In the genomic region with DNA sequence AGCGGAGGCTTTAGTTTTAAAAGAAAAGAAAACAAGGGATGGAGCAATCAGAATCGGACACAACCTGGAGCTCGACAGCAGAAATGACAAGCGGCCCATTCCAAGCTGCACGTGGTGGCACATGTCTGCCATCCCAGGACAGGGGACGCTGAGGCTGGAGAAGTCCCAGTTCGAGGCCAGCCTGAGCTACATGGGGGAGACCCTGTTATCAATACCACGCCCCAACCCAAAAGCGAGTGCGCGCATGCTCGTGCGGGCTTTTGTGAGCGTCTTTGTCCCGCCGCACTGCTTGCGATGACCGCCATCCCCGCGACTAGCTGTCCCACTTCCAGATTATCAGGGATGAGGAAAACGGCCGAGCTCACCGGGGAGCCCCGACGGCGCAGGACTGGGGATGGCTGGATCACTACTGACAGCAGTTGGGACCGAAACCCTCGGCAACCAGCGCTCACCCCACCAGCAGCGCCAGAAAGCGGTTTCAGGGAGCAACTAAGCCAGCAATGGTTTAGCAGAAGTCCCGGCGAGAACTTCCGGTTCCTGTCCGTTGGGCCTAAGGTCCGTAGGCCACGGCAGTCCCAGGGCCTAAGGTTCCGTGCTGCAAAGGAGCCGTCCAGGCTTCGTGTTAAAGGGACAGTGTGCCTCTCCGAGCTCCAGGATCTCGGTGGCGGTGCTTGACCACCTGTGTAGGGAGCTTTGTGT, we compare ENCODE assay signal across 8 mouse cellular contexts. TPM values are rescaled to one million over a fixed set of nuclear protein-coding genes. Genes with fewer than 3 reads are reported as not detected.
A peak's percentile ranks its signal among the peaks of the same experiment; 100 is the strongest.
DNase-seq lines count a peak whose midpoint lies in the region; ATAC-seq and TF ChIP-seq lines count a peak whose summit lies in the region.

Gene Gm26938, minus strand, starts transcription at position 51 of the 699 bp plus-strand sequence.
Gene Psmg3, minus strand, starts transcription at position 529 of the 699 bp plus-strand sequence.

- no peaks in the 10 kb centered on the region for H3K27me3 ChIP-seq in embryonic facial prominence, embryonic 15.5 days
- no peaks in the 10 kb centered on the region for H3K27me3 ChIP-seq in limb, embryonic 14.5 days (ENCODE audit: control insufficient read depth, insufficient read depth, low read length)
- no peaks in the 10 kb centered on the region for H3K27me3 ChIP-seq in midbrain, embryonic 16.5 days (ENCODE audit: control insufficient read depth, insufficient read depth, low read depth, low read length)
- no peaks in the 10 kb centered on the region for H3K27me3 ChIP-seq in spleen, adult 2 months (ENCODE audit: control insufficient read depth, insufficient read depth, low read length)

- no peaks in the 10 kb centered on the region for H3K9me3 ChIP-seq in embryonic facial prominence, embryonic 15.5 days (replicated peaks)
- no peaks in the 10 kb centered on the region for H3K9me3 ChIP-seq in limb, embryonic 14.5 days (ENCODE audit: control insufficient read depth, low read length)
- no peaks in the 10 kb centered on the region for H3K9me3 ChIP-seq in midbrain, embryonic 16.5 days (replicated peaks; ENCODE audit: control insufficient read depth, low read length, poor library complexity, severe bottlenecking)

- WGBS in embryonic facial prominence, embryonic 15.5 days, result under 1% methylated on average over 43 of the region's 43 CpGs
- under 1% methylated on average over 43 of the region's 43 CpGs for WGBS in limb, embryonic 14.5 days
- under 1% methylated on average over 43 of the region's 43 CpGs for WGBS in midbrain, embryonic 16.5 days
- under 1% methylated on average over 43 of the region's 43 CpGs for WGBS in spleen, adult 2 months

- H3K4me3 ChIP-seq in bone marrow macrophage, adult 2 months (ENCODE audit: insufficient read depth, low read length), result peak within 1 kb of the TSS; percentile 89
- H3K4me3 ChIP-seq in embryonic facial prominence, embryonic 15.5 days (replicated peaks), result peak within 1 kb of the TSS; percentile 60
- H3K4me3 ChIP-seq in limb, embryonic 14.5 days (replicated peaks; ENCODE audit: low read length), result peak within 1 kb of the TSS; percentile 82
- peak within 1 kb of the TSS; percentile 87 for H3K4me3 ChIP-seq in midbrain, embryonic 16.5 days (ENCODE audit: low read depth, low read length)
- H3K4me3 ChIP-seq in spleen, adult 2 months (ENCODE audit: extremely low read depth, insufficient read depth, insufficient read length), result peak within 1 kb of the TSS; percentile 90

- H3K4me1 ChIP-seq in bone marrow macrophage, adult 2 months (ENCODE audit: control insufficient read depth, insufficient read depth, low read length), result peaks cover 15% of the 10 kb centered on the region
- H3K4me1 ChIP-seq in embryonic facial prominence, embryonic 15.5 days, result peaks cover 12% of the 10 kb centered on the region
- H3K4me1 ChIP-seq in limb, embryonic 14.5 days (ENCODE audit: control insufficient read depth, insufficient read depth, low read length), result peaks cover 11% of the 10 kb centered on the region; the same call in 1 of the 2 replicates
- peaks cover 19% of the 10 kb centered on the region for H3K4me1 ChIP-seq in midbrain, embryonic 16.5 days (ENCODE audit: control insufficient read depth, insufficient read depth, low read length)
- H3K4me1 ChIP-seq in spleen, adult 2 months (ENCODE audit: control insufficient read depth, insufficient read depth, insufficient read length), result peaks cover 3% of the 10 kb centered on the region; the same call in 1 of the 2 replicates

- peak; percentile 94 to 95 for DNase-seq in B cell, adult 2 months
- DNase-seq in heart, adult 9 months (ENCODE audit: low spot score in 2 of 2), result peak; percentile 72 to 88
- peak; percentile 92 for DNase-seq in kidney, adult 9 months
- DNase-seq in limb, embryonic 14.5 days (ENCODE audit: low spot score), result peak; percentile 87
- DNase-seq in spleen, adult 2 months (ENCODE audit: low read depth in 1 of 2, low spot score in 2 of 2), result peak; percentile 74 to 79

- peaks cover 28% of the 10 kb centered on the region for H3K36me3 ChIP-seq in embryonic facial prominence, embryonic 15.5 days
- H3K36me3 ChIP-seq in limb, embryonic 14.5 days (ENCODE audit: control insufficient read depth, insufficient read depth, low read length), result peaks cover 28% of the 10 kb centered on the region
- H3K36me3 ChIP-seq in midbrain, embryonic 16.5 days (ENCODE audit: control insufficient read depth, insufficient read depth, low read length), result peaks cover 12% of the 10 kb centered on the region; the same call in 1 of the 2 replicates
- H3K36me3 ChIP-seq in spleen, adult 2 months (ENCODE audit: control insufficient read depth, insufficient read depth, low read length), result peaks cover 10% of the 10 kb centered on the region

- peak within 1 kb of the TSS; percentile 40; the same call in 1 of the 2 replicates for H3K27ac ChIP-seq in bone marrow macrophage, adult 2 months (ENCODE audit: insufficient read depth, low read depth, low read length)
- peak within 1 kb of the TSS; percentile 52 for H3K27ac ChIP-seq in embryonic facial prominence, embryonic 15.5 days (replicated peaks)
- H3K27ac ChIP-seq in limb, embryonic 14.5 days (replicated peaks; ENCODE audit: low read depth, low read length), result peak within 1 kb of the TSS; percentile 76
- peak within 1 kb of the TSS; percentile 62 for H3K27ac ChIP-seq in midbrain, embryonic 16.5 days (ENCODE audit: low read length)
- H3K27ac ChIP-seq in spleen, adult 2 months (ENCODE audit: insufficient read depth, low read length), result no peak within 1 kb of the TSS

- H3K4me2 ChIP-seq in embryonic facial prominence, embryonic 15.5 days (replicated peaks), result peak within 1 kb of the TSS; percentile 81
- H3K4me2 ChIP-seq in limb, embryonic 14.5 days (replicated peaks; ENCODE audit: low read depth, low read length, severe bottlenecking), result peak within 1 kb of the TSS; percentile 94
- peak within 1 kb of the TSS; percentile 99 for H3K4me2 ChIP-seq in midbrain, embryonic 16.5 days (ENCODE audit: low read length)

- ATAC-seq in embryonic facial prominence, embryonic 15.5 days (ENCODE audit: insufficient number of reproducible peaks, low FRiP score, low TSS enrichment, low read depth), result peak; percentile 68
- ATAC-seq in limb, embryonic 14.5 days (ENCODE audit: low FRiP score, low read depth), result peak; percentile 88
- peak; percentile 90 for ATAC-seq in midbrain, embryonic 16.5 days

- H3K9ac ChIP-seq in embryonic facial prominence, embryonic 15.5 days, result peak within 1 kb of the TSS; percentile 53
- H3K9ac ChIP-seq in limb, embryonic 14.5 days (ENCODE audit: low read depth, low read length, severe bottlenecking), result peak within 1 kb of the TSS; percentile 84
- H3K9ac ChIP-seq in midbrain, embryonic 16.5 days (ENCODE audit: low read depth, low read length), result peak within 1 kb of the TSS; percentile 85

- TF ChIP-seq CTCF in bone marrow macrophage, adult 2 months (IDR thresholded peaks at IDR 0.05; ENCODE audit: low read depth, low read length), result no peak
- no peak for TF ChIP-seq CTCF in spleen, adult 2 months (IDR thresholded peaks at IDR 0.05; ENCODE audit: extremely low read depth, insufficient read depth, insufficient read length, insufficient replicate concordance)

- TF ChIP-seq POLR2A in bone marrow macrophage, adult 2 months (IDR thresholded peaks at IDR 0.05; ENCODE audit: borderline replicate concordance, low read depth, low read length), result no peak
- peak; percentile 47; the same call in 1 of the 2 replicates for TF ChIP-seq POLR2A in limb, embryonic 14.5 days (IDR thresholded peaks at IDR 0.05; ENCODE audit: borderline replicate concordance, extremely low read depth, insufficient read depth, insufficient read length)
- no peak for TF ChIP-seq POLR2A in spleen, adult 2 months (IDR thresholded peaks at IDR 0.05; ENCODE audit: low read depth, low read length)

RNA-seq across cellular contexts. Expression of gene Gm26938, which starts in this region (rescaled TPM):
- not detected in 2 replicates for polyA plus RNA-seq in bone marrow macrophage, adult 2 months (2012; ENCODE audit: insufficient read depth, insufficient read length, missing spikeins)
- polyA plus RNA-seq in embryonic facial prominence, embryonic 15.5 days (2015; fragmentation: Nextera tagmentation; extraction: Ambion mirVana), result not detected in 2 replicates
- polyA plus RNA-seq in limb, embryonic 14.5 days (2012; rRNA removed), result not detected in 2 replicates
- polyA plus RNA-seq in limb, embryonic 14.5 days (2014; fragmentation: Nextera tagmentation; extraction: Ambion mirVana), result not detected in 2 replicates
- not detected in 2 replicates for polyA plus RNA-seq in midbrain, embryonic 16.5 days (2015; fragmentation: Nextera tagmentation; extraction: Ambion mirVana)
- polyA plus RNA-seq in spleen, adult 2 months (2012; rRNA removed), result not detected in 2 replicates

RNA-seq across cellular contexts. Expression of gene Psmg3, which starts in this region (rescaled TPM):
- polyA plus RNA-seq in bone marrow macrophage, adult 2 months (2012; ENCODE audit: insufficient read depth, insufficient read length, missing spikeins), result 13.0 and 17.8 TPM in 2 replicates
- 61.0 and 63.2 TPM in 2 replicates for polyA plus RNA-seq in embryonic facial prominence, embryonic 15.5 days (2015; fragmentation: Nextera tagmentation; extraction: Ambion mirVana)
- 47.8 and 51.8 TPM in 2 replicates for polyA plus RNA-seq in limb, embryonic 14.5 days (2012; rRNA removed)
- polyA plus RNA-seq in limb, embryonic 14.5 days (2014; fragmentation: Nextera tagmentation; extraction: Ambion mirVana), result 65.6 and 69.0 TPM in 2 replicates
- 71.8 and 72.5 TPM in 2 replicates for polyA plus RNA-seq in midbrain, embryonic 16.5 days (2015; fragmentation: Nextera tagmentation; extraction: Ambion mirVana)
- polyA plus RNA-seq in spleen, adult 2 months (2012; rRNA removed), result 15.5 and 23.9 TPM in 2 replicates
